Mouse (Mus musculus) forebrain, embryonic 14.5 days (tissue): ENCODE measurements at regions not wholly inside any gene's neighbourhood (a gene's known extent, or its start where the extent isn't known, plus 50 kb on each side); places are given as distances from the start of the nearest gene placed in this dataset.
A peak's percentile ranks its signal among the peaks of the same experiment; 100 is the strongest.

ENCODE experiments used
- ATAC-seq: fragments of 200-750 bp; cut with Nextera tagmentation; 2 replicates; pipeline ENCODE4 v1.8.0; 2017; ENCODE audit warnings: mild to moderate bottlenecking, moderate library complexity
- DNase-seq: peaks from one replicate; pipeline ENCODE4 v3.0.0-alpha.2; 2015; ENCODE audit warnings: low spot score
- H3K27ac ChIP-seq: fragments of 300-500 bp; sonication (generic); 2 replicates; pipeline ENCODE4 v1.5.1; 2014; ENCODE audit warnings: low read depth, mild to moderate bottlenecking, control low read depth, low read length, moderate library complexity
- H3K27me3 ChIP-seq: fragments of 300-500 bp; sonication (generic); replicated peaks from 2 replicates; pipeline ENCODE4 v1.6.1; 2014; ENCODE audit warnings: low read length, control low read depth, mixed read lengths; ENCODE audit not compliant: control insufficient read depth, insufficient read depth
- H3K36me3 ChIP-seq: fragments of 300-500 bp; sonication (generic); 2 replicates; pipeline ENCODE4 v1.6.1; 2014; ENCODE audit warnings: low read length, control low read depth; ENCODE audit not compliant: control insufficient read depth, insufficient read depth
- H3K4me1 ChIP-seq: fragments of 300-500 bp; sonication (generic); 2 replicates; pipeline ENCODE4 v1.6.1; 2014; ENCODE audit warnings: antibody characterized with exemption, low read length, control low read depth; ENCODE audit not compliant: control insufficient read depth, insufficient read depth
- H3K4me2 ChIP-seq: fragments of 300-500 bp; sonication (generic); 2 replicates; pipeline ENCODE4 v1.6.1; 2014; ENCODE audit warnings: mild to moderate bottlenecking, control low read depth, low read length
- H3K4me3 ChIP-seq: fragments of 300-500 bp; sonication (generic); 2 replicates; pipeline ENCODE4 v1.5.1; 2014; ENCODE audit warnings: low read depth, low read length, control low read depth
- H3K9ac ChIP-seq: fragments of 300-500 bp; sonication (generic); 2 replicates; pipeline ENCODE4 v1.6.1; 2014; ENCODE audit warnings: mild to moderate bottlenecking, low read length, control low read depth, moderate library complexity
- H3K9me3 ChIP-seq: fragments of 300-500 bp; sonication (generic); replicated peaks from 2 replicates; pipeline ENCODE4 v1.6.1; 2016; ENCODE audit warnings: low read length, control low read depth, mixed read lengths; ENCODE audit not compliant: control insufficient read depth
- WGBS: fragments of 180-500 bp; shearing (Covaris S2); extraction: QIAGEN DNeasy Blood & Tissue Kit; methylation state at CpG from one replicate; pipeline ENCODE4 v1.1.7; 2014; 5-methylcytosine and 5-hydroxymethylcytosine counted together

GRCm38 (mm10) chr15:74461935-74462334, 174.2 kb downstream of the Mroh4 start:
- no peak for ATAC-seq
- H3K4me2 ChIP-seq: no peak overlapping the region
- no peak for DNase-seq

DNA sequence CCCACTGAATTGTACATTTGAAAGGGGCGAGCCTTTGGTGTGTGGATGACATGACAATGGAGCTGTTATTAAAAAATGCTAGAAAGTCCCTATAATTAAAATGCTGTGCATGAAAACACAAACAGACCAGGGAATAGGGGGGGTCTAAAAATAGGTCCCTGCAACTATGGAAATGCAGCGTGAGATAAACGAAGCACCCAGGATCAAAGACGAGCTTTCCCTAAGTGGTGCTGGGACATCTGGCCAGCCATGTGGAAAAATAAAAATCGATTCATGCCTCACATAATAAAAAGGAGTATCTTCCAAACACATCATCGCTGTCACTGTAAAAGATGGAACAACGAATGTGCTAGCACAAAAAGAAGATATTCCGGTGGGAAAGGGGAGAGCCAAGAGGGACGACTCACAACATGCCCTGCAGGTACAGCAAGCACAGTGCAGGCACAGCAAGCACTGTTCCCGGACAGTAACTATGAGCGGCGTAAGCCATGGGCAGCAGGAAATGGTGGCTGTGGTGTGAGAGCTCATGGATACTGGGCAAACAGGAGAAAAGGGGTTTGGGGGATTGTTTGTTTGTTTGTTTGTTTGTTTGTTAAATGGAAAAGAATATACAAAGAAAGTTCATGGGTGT, 176.7 kb downstream of the Mroh4 start:
- no peak overlapping the region for H3K9ac ChIP-seq
- H3K4me1 ChIP-seq: no peaks in the 10 kb centered on the region
- no peak overlapping the region for H3K4me2 ChIP-seq
- DNase-seq: peak; percentile 6
- H3K27ac ChIP-seq: no peak overlapping the region; the same call in 1 of the 2 replicates
- no peaks in the 10 kb centered on the region for H3K27me3 ChIP-seq
- no peaks in the 10 kb centered on the region for H3K36me3 ChIP-seq
- H3K4me3 ChIP-seq: no peak overlapping the region
- no peaks in the 10 kb centered on the region for H3K9me3 ChIP-seq
- 70% methylated on average over 12 of the region's 12 CpGs for WGBS
- no peak for ATAC-seq

More at GRCm38 (mm10) chr15:74461935-74462334, 174.2 kb downstream of the Mroh4 start:
- Histone ChIP-seq H3K36me3 (no peaks in the 10 kb centered on the region), H3K9ac (no peak overlapping the region), H3K4me3 (no peak overlapping the region), H3K27ac (no peak overlapping the region), H3K9me3 (no peaks in the 10 kb centered on the region), H3K27me3 (no peaks in the 10 kb centered on the region), H3K4me1 (no peaks in the 10 kb centered on the region)
- WGBS: 74% methylated on average over 5 of the region's 5 CpGs

GRCm38 (mm10) chr15:74458940-74459339, 177.2 kb downstream of the Mroh4 start:
- no peaks in the 10 kb centered on the region for H3K4me1 ChIP-seq
- no peaks in the 10 kb centered on the region for H3K27me3 ChIP-seq
- H3K4me3 ChIP-seq: no peak overlapping the region
- WGBS: 78% methylated on average over 9 of the region's 9 CpGs
- H3K36me3 ChIP-seq: no peaks in the 10 kb centered on the region
- H3K27ac ChIP-seq: 0 out of 2 replicates have a peak overlapping the region, but pooled peaks have one; percentile 14
- ATAC-seq (peak; percentile 42; the same call in 1 of the 2 replicates), DNase-seq (no peak)
- no peak overlapping the region for H3K4me2 ChIP-seq
- no peak overlapping the region for H3K9ac ChIP-seq
- no peaks in the 10 kb centered on the region for H3K9me3 ChIP-seq

- H3K9ac ChIP-seq: no peak overlapping the region
- DNase-seq (no peak), ATAC-seq (no peak)
- no peaks in the 10 kb centered on the region for H3K36me3 ChIP-seq
- 94% methylated on average over 3 of the region's 3 CpGs for WGBS
- no peaks in the 10 kb centered on the region for H3K9me3 ChIP-seq
- no peaks in the 10 kb centered on the region for H3K4me1 ChIP-seq
- no peak overlapping the region for H3K4me3 ChIP-seq
- H3K27me3 ChIP-seq: no peaks in the 10 kb centered on the region
- H3K27ac ChIP-seq: no peak overlapping the region
- no peak overlapping the region for H3K4me2 ChIP-seq
Measured at GRCm38 (mm10) chr15:74457965-74458364, 178.2 kb downstream of the Mroh4 start.

DNA sequence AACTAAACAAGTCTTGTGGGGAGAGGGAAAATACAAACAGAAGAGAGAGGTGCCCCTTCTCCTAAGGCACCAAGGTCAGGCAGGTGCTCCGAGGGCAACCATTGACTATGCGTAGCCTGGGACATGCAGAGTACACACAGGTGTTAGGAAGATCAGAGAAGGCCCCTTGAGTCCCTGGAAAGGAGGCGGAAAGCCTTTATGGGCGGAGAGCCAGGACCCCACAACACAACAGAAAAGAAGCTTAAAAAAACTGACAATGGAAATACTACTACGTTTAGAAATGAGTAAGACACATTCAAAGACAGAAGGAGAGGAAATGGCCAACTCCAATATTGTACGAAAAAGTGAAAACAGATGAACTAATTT, 179.5 kb downstream of the Mroh4 start:
- Histone ChIP-seq H3K4me2 (no peak overlapping the region), H3K27me3 (no peaks in the 10 kb centered on the region), H3K27ac (no peak overlapping the region), H3K4me1 (no peaks in the 10 kb centered on the region), H3K36me3 (no peaks in the 10 kb centered on the region), H3K9ac (no peak overlapping the region), H3K9me3 (no peaks in the 10 kb centered on the region), H3K4me3 (no peak overlapping the region)
- no peak for ATAC-seq
- WGBS: 78% methylated on average over 6 of the region's 6 CpGs
- no peak for DNase-seq

DNA sequence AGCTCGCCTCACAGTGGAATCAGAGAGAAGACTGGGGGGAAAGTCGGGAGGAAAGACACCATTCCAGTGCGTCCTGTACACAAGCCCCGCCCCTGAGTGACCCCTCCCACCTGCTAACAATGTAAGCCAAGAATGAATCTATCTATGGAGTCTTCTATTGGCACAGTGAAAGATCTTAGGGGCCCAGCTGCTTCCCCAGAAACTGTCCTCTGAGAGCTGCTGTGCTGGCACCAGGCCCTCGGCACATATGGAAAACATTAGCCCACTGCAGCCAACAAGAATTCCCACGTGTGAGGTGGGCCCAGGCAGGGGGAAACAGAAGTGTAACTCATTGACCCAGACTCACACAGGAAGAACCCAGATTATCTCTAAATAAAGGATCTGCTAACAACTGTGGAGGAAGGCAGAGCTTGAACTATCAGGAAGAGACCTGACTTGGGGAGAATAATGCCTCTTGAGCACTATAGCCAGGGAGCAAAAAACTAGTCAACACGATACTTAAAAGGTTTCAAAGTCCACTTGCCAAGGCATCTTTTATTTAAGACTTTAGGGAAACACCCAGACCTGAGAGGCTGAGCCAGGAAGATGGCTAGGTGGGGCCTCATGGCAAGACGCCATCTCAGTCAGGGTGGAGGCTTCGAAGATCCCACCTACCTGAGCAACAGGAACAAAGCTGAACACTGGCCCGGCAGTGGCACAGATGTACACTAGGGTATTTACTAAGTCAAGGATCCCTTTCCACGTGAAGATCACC, 180.1 kb downstream of the Mroh4 start:
- Histone ChIP-seq H3K4me3 (no peak overlapping the region), H3K36me3 (no peaks in the 10 kb centered on the region), H3K9me3 (no peaks in the 10 kb centered on the region), H3K9ac (no peak overlapping the region), H3K4me1 (no peaks in the 10 kb centered on the region), H3K27ac (no peak overlapping the region), H3K27me3 (no peaks in the 10 kb centered on the region), H3K4me2 (no peak overlapping the region)
- 66% methylated on average over 11 of the region's 11 CpGs for WGBS
- peak; percentile 24 for DNase-seq
- no peak for ATAC-seq

DNA sequence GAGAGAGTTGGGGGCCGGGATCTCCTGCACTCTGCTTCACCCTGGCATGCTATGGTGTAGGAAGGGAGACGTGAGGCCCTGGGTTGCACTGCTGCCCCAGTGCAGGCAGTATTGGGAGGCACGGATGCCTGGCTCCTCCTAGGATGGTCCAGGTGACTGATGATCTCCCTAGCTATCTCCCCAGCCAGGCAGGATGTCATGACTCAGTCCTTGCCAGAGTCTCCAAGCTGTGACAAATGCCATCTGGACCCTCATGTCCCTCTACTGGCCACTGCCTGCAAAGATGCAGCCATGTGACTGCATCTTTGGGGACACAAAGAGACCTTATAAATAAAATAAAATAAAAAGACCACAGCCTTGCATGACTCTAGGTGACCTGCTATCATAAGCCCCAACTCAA, 181.6 kb downstream of the Mroh4 start:
- DNase-seq (no peak), ATAC-seq (no peak)
- no peak overlapping the region for H3K9ac ChIP-seq
- no peak overlapping the region for H3K4me2 ChIP-seq
- no peaks in the 10 kb centered on the region for H3K9me3 ChIP-seq
- H3K4me3 ChIP-seq: no peak overlapping the region
- 73% methylated on average over 3 of the region's 3 CpGs for WGBS
- H3K36me3 ChIP-seq: no peaks in the 10 kb centered on the region
- H3K27ac ChIP-seq: no peak overlapping the region
- no peaks in the 10 kb centered on the region for H3K27me3 ChIP-seq
- H3K4me1 ChIP-seq: no peaks in the 10 kb centered on the region

- Histone ChIP-seq H3K9me3 (no peaks in the 10 kb centered on the region), H3K9ac (no peak overlapping the region), H3K36me3 (no peaks in the 10 kb centered on the region), H3K27ac (no peak overlapping the region), H3K4me1 (no peaks in the 10 kb centered on the region), H3K4me2 (no peak overlapping the region), H3K27me3 (no peaks in the 10 kb centered on the region), H3K4me3 (no peak overlapping the region)
- DNase-seq (no peak), ATAC-seq (no peak)
- WGBS: 83% methylated on average over 6 of the region's 6 CpGs
Measured at GRCm38 (mm10) chr15:74453810-74454209, 182.3 kb downstream of the Mroh4 start.

GRCm38 (mm10) chr15:74452426-74452825, 183.7 kb downstream of the Mroh4 start:
- no peaks in the 10 kb centered on the region for H3K27me3 ChIP-seq
- no peaks in the 10 kb centered on the region for H3K9me3 ChIP-seq
- no peaks in the 10 kb centered on the region for H3K4me1 ChIP-seq
- 91% methylated on average over 3 of the region's 3 CpGs for WGBS
- H3K4me3 ChIP-seq: no peak overlapping the region
- no peaks in the 10 kb centered on the region for H3K36me3 ChIP-seq
- no peak for ATAC-seq
- no peak overlapping the region for H3K9ac ChIP-seq
- no peak for DNase-seq
- no peak overlapping the region for H3K27ac ChIP-seq
- no peak overlapping the region for H3K4me2 ChIP-seq
